Mouse (Mus musculus): ENCODE results near the gene Ercc4. TPM values are rescaled to one million over a fixed set of nuclear protein-coding genes. Genes with fewer than 3 reads are reported as not detected.

Ercc4 gene
- polyA plus RNA-seq, 1 experiment from 2014 or later, result 4.0 TPM

- 68% methylated on average over 5 of the region's 5 CpGs for WGBS (ENCODE audit: insufficient replicate concordance)
- Histone ChIP-seq H3K4me1 (replicated peaks) (no peaks in the 10 kb centered on the region), H3K27me3 (no peaks in the 10 kb centered on the region), H3K36me3 (replicated peaks) (no peaks in the 10 kb centered on the region), H3K9me3 (replicated peaks) (no peaks in the 10 kb centered on the region), H3K4me2 (no peak overlapping the region), H3K4me3 (replicated peaks) (no peak overlapping the region), H3K9ac (no peak overlapping the region), H3K27ac (replicated peaks) (no peak overlapping the region)
- ATAC-seq (ENCODE audit: insufficient read depth), result no peak
These were observed 63.7 kb downstream of the Ercc4 start for GRCm38 (mm10) chr16:13173055-13173742.

GRCm38 (mm10) chr16:13182526-13182925 lies 73.0 kb downstream of the Ercc4 start:
- no peaks in the 10 kb centered on the region for H3K4me1 ChIP-seq (replicated peaks)
- H3K27ac ChIP-seq (replicated peaks), result no peak overlapping the region
- no peaks in the 10 kb centered on the region for H3K36me3 ChIP-seq (replicated peaks)
- H3K4me3 ChIP-seq (replicated peaks), result no peak overlapping the region
- no peaks in the 10 kb centered on the region for H3K27me3 ChIP-seq
- no peak for ATAC-seq (ENCODE audit: insufficient read depth)
- no peaks in the 10 kb centered on the region for H3K9me3 ChIP-seq (replicated peaks)
- no peak overlapping the region for H3K4me2 ChIP-seq
- 78% methylated on average over 5 of the region's 5 CpGs for WGBS (ENCODE audit: insufficient replicate concordance)
- H3K9ac ChIP-seq, result no peak overlapping the region

GRCm38 (mm10) chr16:13183182-13183742 lies 73.8 kb downstream of the Ercc4 start:
- no peak overlapping the region for H3K27ac ChIP-seq (replicated peaks)
- no peaks in the 10 kb centered on the region for H3K27me3 ChIP-seq
- 59% methylated on average over 4 of the region's 4 CpGs for WGBS (ENCODE audit: insufficient replicate concordance)
- no peaks in the 10 kb centered on the region for H3K9me3 ChIP-seq (replicated peaks)
- no peak overlapping the region for H3K4me3 ChIP-seq (replicated peaks)
- H3K36me3 ChIP-seq (replicated peaks), result no peaks in the 10 kb centered on the region
- no peak overlapping the region for H3K4me2 ChIP-seq
- no peaks in the 10 kb centered on the region for H3K4me1 ChIP-seq (replicated peaks)
- no peak for ATAC-seq (ENCODE audit: insufficient read depth)
- no peak overlapping the region for H3K9ac ChIP-seq

- 76% methylated on average over 3 of the region's 3 CpGs for WGBS (ENCODE audit: insufficient replicate concordance)
- ATAC-seq (ENCODE audit: insufficient read depth), result no peak
- Histone ChIP-seq H3K4me1 (replicated peaks) (no peaks in the 10 kb centered on the region), H3K27ac (replicated peaks) (no peak overlapping the region), H3K4me2 (no peak overlapping the region), H3K9me3 (replicated peaks) (no peaks in the 10 kb centered on the region), H3K27me3 (no peaks in the 10 kb centered on the region), H3K36me3 (replicated peaks) (no peaks in the 10 kb centered on the region), H3K9ac (no peak overlapping the region), H3K4me3 (replicated peaks) (no peak overlapping the region)
These were observed 74.9 kb downstream of the Ercc4 start for GRCm38 (mm10) chr16:13184381-13184780.

GRCm38 (mm10) chr16:13189430-13190107 lies 80.1 kb downstream of the Ercc4 start:
- no peak for ATAC-seq (ENCODE audit: insufficient read depth)
- no peaks in the 10 kb centered on the region for H3K27me3 ChIP-seq
- H3K4me1 ChIP-seq (replicated peaks), result no peaks in the 10 kb centered on the region; the same call in 1 of the 2 replicates
- 35% methylated on average over 12 of the region's 12 CpGs for WGBS (ENCODE audit: insufficient replicate concordance)
- peak overlapping the region; percentile 20; the same call in 1 of the 2 replicates for H3K27ac ChIP-seq (replicated peaks)
- no peak overlapping the region for H3K4me2 ChIP-seq
- H3K4me3 ChIP-seq (replicated peaks), result no peak overlapping the region
- H3K36me3 ChIP-seq (replicated peaks), result no peaks in the 10 kb centered on the region
- no peak overlapping the region for H3K9ac ChIP-seq
- no peaks in the 10 kb centered on the region for H3K9me3 ChIP-seq (replicated peaks)

- Histone ChIP-seq H3K27ac (replicated peaks) (peak overlapping the region; percentile 20; the same call in 1 of the 2 replicates), H3K9me3 (replicated peaks) (no peaks in the 10 kb centered on the region)
- WGBS (ENCODE audit: insufficient replicate concordance), result 53% methylated on average over 5 of the region's 5 CpGs
These were observed 81.0 kb downstream of the Ercc4 start for GRCm38 (mm10) chr16:13190471-13190870.

GRCm38 (mm10) chr16:13191166-13191565 lies 81.7 kb downstream of the Ercc4 start:
- Histone ChIP-seq H3K27me3 (no peaks in the 10 kb centered on the region), H3K4me3 (replicated peaks) (no peak overlapping the region), H3K9ac (no peak overlapping the region), H3K4me1 (replicated peaks) (no peaks in the 10 kb centered on the region; the same call in 1 of the 2 replicates), H3K9me3 (replicated peaks) (no peaks in the 10 kb centered on the region), H3K27ac (replicated peaks) (0 out of 2 replicates have a peak overlapping the region, but pooled peaks have one; percentile 20), H3K36me3 (replicated peaks) (no peaks in the 10 kb centered on the region), H3K4me2 (no peak overlapping the region)
- WGBS (ENCODE audit: insufficient replicate concordance), result 52% methylated on average over 4 of the region's 4 CpGs
- peak; percentile 45 for ATAC-seq (ENCODE audit: insufficient read depth)

More at GRCm38 (mm10) chr16:13190471-13190870, 81.0 kb downstream of the Ercc4 start:
- peak; percentile 74 for ATAC-seq (ENCODE audit: insufficient read depth)
- Histone ChIP-seq H3K9ac (no peak overlapping the region), H3K27me3 (no peaks in the 10 kb centered on the region), H3K36me3 (replicated peaks) (no peaks in the 10 kb centered on the region), H3K4me2 (no peak overlapping the region), H3K4me3 (replicated peaks) (no peak overlapping the region), H3K4me1 (replicated peaks) (no peaks in the 10 kb centered on the region; the same call in 1 of the 2 replicates)

GRCm38 (mm10) chr16:13193663-13194071 lies 84.2 kb downstream of the Ercc4 start:
- ATAC-seq (ENCODE audit: insufficient read depth), result no peak
- no peak overlapping the region for H3K4me2 ChIP-seq
- no peak overlapping the region for H3K27ac ChIP-seq (replicated peaks)
- H3K9ac ChIP-seq, result no peak overlapping the region
- no peak overlapping the region for H3K4me3 ChIP-seq (replicated peaks)
- WGBS (ENCODE audit: insufficient replicate concordance), result 19% methylated on average over 4 of the region's 4 CpGs
- H3K9me3 ChIP-seq (replicated peaks), result no peaks in the 10 kb centered on the region
- H3K4me1 ChIP-seq (replicated peaks), result no peaks in the 10 kb centered on the region; the same call in 1 of the 2 replicates
- no peaks in the 10 kb centered on the region for H3K27me3 ChIP-seq
- no peaks in the 10 kb centered on the region for H3K36me3 ChIP-seq (replicated peaks)

- no peaks in the 10 kb centered on the region for H3K9me3 ChIP-seq (replicated peaks)
- no peak overlapping the region for H3K27ac ChIP-seq (replicated peaks)
- H3K36me3 ChIP-seq (replicated peaks), result no peaks in the 10 kb centered on the region
- no peak overlapping the region for H3K9ac ChIP-seq
- H3K27me3 ChIP-seq, result no peaks in the 10 kb centered on the region
- H3K4me1 ChIP-seq (replicated peaks), result no peaks in the 10 kb centered on the region; the same call in 1 of the 2 replicates
- H3K4me2 ChIP-seq, result no peak overlapping the region
- WGBS (ENCODE audit: insufficient replicate concordance), result 63% methylated on average over 5 of the region's 5 CpGs
- H3K4me3 ChIP-seq (replicated peaks), result no peak overlapping the region
- no peak for ATAC-seq (ENCODE audit: insufficient read depth)
These were observed 85.4 kb downstream of the Ercc4 start for GRCm38 (mm10) chr16:13194882-13195281.

GRCm38 (mm10) chr16:13196626-13197025 lies 87.1 kb downstream of the Ercc4 start:
- ATAC-seq (ENCODE audit: insufficient read depth), result no peak
- 48% methylated on average over 5 of the region's 5 CpGs for WGBS (ENCODE audit: insufficient replicate concordance)
- no peak overlapping the region for H3K27ac ChIP-seq (replicated peaks)

GRCm38 (mm10) chr16:13197293-13197692 lies 87.8 kb downstream of the Ercc4 start:
- H3K27ac ChIP-seq (replicated peaks), result no peak overlapping the region
- no peak overlapping the region for H3K4me2 ChIP-seq
- ATAC-seq (ENCODE audit: insufficient read depth), result no peak
- H3K4me3 ChIP-seq (replicated peaks), result no peak overlapping the region
- 16% methylated on average over 5 of the region's 5 CpGs for WGBS (ENCODE audit: insufficient replicate concordance)
- H3K9me3 ChIP-seq (replicated peaks), result no peaks in the 10 kb centered on the region
- no peaks in the 10 kb centered on the region for H3K27me3 ChIP-seq
- no peaks in the 10 kb centered on the region for H3K4me1 ChIP-seq (replicated peaks)
- H3K9ac ChIP-seq, result no peak overlapping the region
- H3K36me3 ChIP-seq (replicated peaks), result no peaks in the 10 kb centered on the region

More at GRCm38 (mm10) chr16:13196626-13197025, 87.1 kb downstream of the Ercc4 start:
- no peak overlapping the region for H3K9ac ChIP-seq
- H3K36me3 ChIP-seq (replicated peaks), result no peaks in the 10 kb centered on the region
- H3K4me2 ChIP-seq, result no peak overlapping the region
- H3K4me1 ChIP-seq (replicated peaks), result no peaks in the 10 kb centered on the region
- no peak overlapping the region for H3K4me3 ChIP-seq (replicated peaks)
- no peaks in the 10 kb centered on the region for H3K9me3 ChIP-seq (replicated peaks)
- H3K27me3 ChIP-seq, result no peaks in the 10 kb centered on the region

All from liver, embryonic 15.5 days (tissue).